Mouse (Mus musculus): ENCODE data around the gene Cript. TPM values are rescaled to one million over a fixed set of nuclear protein-coding genes. Genes with fewer than 3 reads are reported as not detected.

The Cript gene
- total and polyA plus RNA-seq, 3 experiments, result 18.4 to 43.1 (median 34.8) TPM

DNA sequence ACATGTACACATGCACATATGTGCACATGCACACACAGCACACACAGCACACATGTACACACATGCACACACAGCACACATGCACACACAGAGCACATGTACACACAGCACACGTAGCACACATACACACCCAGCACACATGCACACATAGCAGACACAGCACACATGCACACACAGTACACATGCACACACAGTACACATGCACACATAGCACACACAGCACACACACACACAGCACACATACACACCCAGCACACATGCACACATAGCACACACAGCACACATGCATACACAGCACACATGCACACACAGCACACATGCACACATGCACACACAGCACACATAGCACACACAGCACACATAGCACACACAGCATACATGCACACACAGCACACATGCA is 44.1 kb upstream of the Cript start:
- H3K4me3 ChIP-seq (replicated peaks in 1 of 3; ENCODE audit: low read depth in 2 of 3, low read length in 2 of 3, poor library complexity in 1 of 3), result peak overlapping the region in 1 of 3 experiments; percentile 20

DNA sequence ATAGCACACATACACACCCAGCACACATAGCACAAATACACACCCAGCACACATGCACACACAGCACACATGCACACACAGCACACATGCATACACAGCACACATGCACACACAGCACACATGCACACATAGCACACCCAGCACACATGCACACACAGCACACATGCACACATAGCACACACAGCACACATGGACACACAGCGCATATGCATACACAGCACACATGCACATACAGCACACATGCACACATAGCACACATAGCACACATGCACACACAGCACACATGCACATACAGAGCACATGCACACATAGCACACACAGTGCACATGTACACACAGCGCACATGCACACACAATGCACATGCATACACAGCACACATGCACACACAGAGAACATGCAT is 43.6 kb upstream of the Cript start:
- peak overlapping the region in 1 of 3 experiments; percentile 15 for H3K4me3 ChIP-seq (replicated peaks in 1 of 3; ENCODE audit: low read depth in 2 of 3, low read length in 2 of 3, poor library complexity in 1 of 3)
- peaks cover 42 to 88% of the 10 kb centered on the region in 2 experiments for H3K36me3 ChIP-seq (replicated peaks in 1 of 2; ENCODE audit: control insufficient read depth in 1 of 2, insufficient read depth in 1 of 2, low read length in 1 of 2)
- H3K9ac ChIP-seq (ENCODE audit: insufficient read depth, low read depth), result no peak overlapping the region
- no peak for DNase-seq (ENCODE audit: extremely low read depth)
- no peak overlapping the region for H3K27ac ChIP-seq (ENCODE audit: insufficient read depth, low read depth)
- peaks cover 10 to 23% of the 10 kb centered on the region in 2 experiments for H3K4me1 ChIP-seq (ENCODE audit: control insufficient read depth in 1 of 2, insufficient read depth in 2 of 2)
- H3K79me2 ChIP-seq (replicated peaks; ENCODE audit: control insufficient read depth, extremely low read depth, insufficient read depth, poor library complexity, severe bottlenecking), result no peaks in the 10 kb centered on the region
- H3K4me2 ChIP-seq (ENCODE audit: insufficient read depth, low read depth, poor library complexity, severe bottlenecking), result no peak overlapping the region
- no peaks in the 10 kb centered on the region for H3K27me3 ChIP-seq (replicated peaks)
- in situ Hi-C loops (cut with MboI; ENCODE audit: low pct_ligation_motif_present, low pct_unique_long_range_greater_than_20kb, low sequenced_read_pairs) (no loop called here), dilution Hi-C loops (cut with MboI; ENCODE audit: extremely low pct_ligation_motif_present, extremely low pct_unique_long_range_greater_than_20kb, low sequenced_read_pairs) (no loop called here)
- TF ChIP-seq ZKSCAN1 (IDR thresholded peaks at IDR 0.05; ENCODE audit: borderline replicate concordance, low read depth, low read length) (no peak), USF2 (conservative IDR thresholded peaks at IDR 0.05; ENCODE audit: low read depth, low read length) (no peak), MAZ (IDR thresholded peaks at IDR 0.05; ENCODE audit: low read depth, low read length) (no peak), RCOR1 (conservative IDR thresholded peaks at IDR 0.05; ENCODE audit: low read depth, low read length) (no peak), GABPA (IDR thresholded peaks at IDR 0.05; ENCODE audit: insufficient replicate concordance, low read depth, low read length) (no peak), MAFK (IDR thresholded peaks at IDR 0.05; ENCODE audit: insufficient replicate concordance, low read length) (no peak), EP300 (IDR thresholded peaks at IDR 0.05; ENCODE audit: low read length) (no peak), JUND (conservative IDR thresholded peaks at IDR 0.05; ENCODE audit: low read depth, low read length) (no peak), CHD1 (IDR thresholded peaks at IDR 0.05; ENCODE audit: low read depth, low read length) (no peak), USF1 (IDR thresholded peaks at IDR 0.05; ENCODE audit: low read depth, low read length) (no peak), HCFC1 (IDR thresholded peaks at IDR 0.05; ENCODE audit: low read depth, low read length) (no peak), TBP (conservative IDR thresholded peaks at IDR 0.05; ENCODE audit: low read depth, low read length) (no peak), POLR2A (IDR thresholded peaks at IDR 0.05; ENCODE audit: low read depth, low read length) (no peak), TCF12 (IDR thresholded peaks at IDR 0.05; ENCODE audit: low read depth, low read length) (no peak), MXI1 (IDR thresholded peaks at IDR 0.05; ENCODE audit: low read depth, low read length) (no peak), ZNF384 (IDR thresholded peaks at IDR 0.05; ENCODE audit: low read depth, low read length) (no peak), CTCF (conservative IDR thresholded peaks at IDR 0.05 in 1 of 2, IDR thresholded peaks at IDR 0.05 in 1 of 2; ENCODE audit: low read depth in 2 of 2, low read length in 2 of 2) (no peak)
- no peaks in the 10 kb centered on the region for H3K9me3 ChIP-seq (replicated peaks; ENCODE audit: low read length)

More for the DNA sequence above, 44.1 kb upstream of the Cript start:
- no peak for TF ChIP-seq GABPA (IDR thresholded peaks at IDR 0.05; ENCODE audit: insufficient replicate concordance, low read depth, low read length)
- TF ChIP-seq POLR2A (IDR thresholded peaks at IDR 0.05; ENCODE audit: low read depth, low read length), result no peak
- TF ChIP-seq MXI1 (IDR thresholded peaks at IDR 0.05; ENCODE audit: low read depth, low read length), result no peak
- no peak for TF ChIP-seq IRF4 (IDR thresholded peaks at IDR 0.05; ENCODE audit: low read depth, low read length)
- TF ChIP-seq EP300 (IDR thresholded peaks at IDR 0.05; ENCODE audit: low read length), result no peak
- no peak for TF ChIP-seq RCOR1 (conservative IDR thresholded peaks at IDR 0.05; ENCODE audit: low read depth, low read length)
- no peak for TF ChIP-seq SIN3A (IDR thresholded peaks at IDR 0.05; ENCODE audit: low read length)
- TF ChIP-seq RAD21 (IDR thresholded peaks at IDR 0.05; ENCODE audit: low read depth, low read length), result no peak
- TF ChIP-seq NELFE (IDR thresholded peaks at IDR 0.05; ENCODE audit: low read depth, low read length), result no peak
- no peak for TF ChIP-seq POLR2AphosphoS2 (IDR thresholded peaks at IDR 0.05; ENCODE audit: low read depth, low read length)
- TF ChIP-seq KAT2A (IDR thresholded peaks at IDR 0.05; ENCODE audit: insufficient replicate concordance, low read length), result no peak
- TF ChIP-seq SMC3 (IDR thresholded peaks at IDR 0.05; ENCODE audit: low read depth, low read length), result no peak
- no peak for TF ChIP-seq CTCF (conservative IDR thresholded peaks at IDR 0.05 in 1 of 2, IDR thresholded peaks at IDR 0.05 in 1 of 2; ENCODE audit: low read depth in 2 of 2, low read length in 2 of 2)
- TF ChIP-seq JUN (IDR thresholded peaks at IDR 0.05; ENCODE audit: insufficient read depth, low read depth, low read length), result no peak
- Histone ChIP-seq H3K27me3 (replicated peaks) (no peaks in the 10 kb centered on the region), H3K4me1 (ENCODE audit: control insufficient read depth in 1 of 2, insufficient read depth in 2 of 2) (peaks cover 13 to 27% of the 10 kb centered on the region in 2 experiments), H3K9me3 (replicated peaks; ENCODE audit: low read length) (no peaks in the 10 kb centered on the region), H3K79me2 (replicated peaks; ENCODE audit: control insufficient read depth, extremely low read depth, insufficient read depth, poor library complexity, severe bottlenecking) (no peaks in the 10 kb centered on the region), H3K36me3 (replicated peaks in 1 of 2; ENCODE audit: control insufficient read depth in 1 of 2, insufficient read depth in 1 of 2, low read length in 1 of 2) (peaks cover 44 to 87% of the 10 kb centered on the region in 2 experiments), H3K9ac (ENCODE audit: insufficient read depth, low read depth) (no peak overlapping the region), H3K4me2 (ENCODE audit: insufficient read depth, low read depth, poor library complexity, severe bottlenecking) (no peak overlapping the region), H3K27ac (ENCODE audit: insufficient read depth, low read depth) (no peak overlapping the region; the same call in 1 of the 2 replicates)
- DNase-seq (ENCODE audit: extremely low read depth), result no peak
- in situ Hi-C loops (cut with MboI; ENCODE audit: low pct_ligation_motif_present, low pct_unique_long_range_greater_than_20kb, low sequenced_read_pairs) (no loop called here), dilution Hi-C loops (cut with MboI; ENCODE audit: extremely low pct_ligation_motif_present, extremely low pct_unique_long_range_greater_than_20kb, low sequenced_read_pairs) (no loop called here)
